Mouse (Mus musculus) heart, postnatal 25 days (tissue): ENCODE data around the gene Tomm20. TPM values are rescaled to one million over a fixed set of nuclear protein-coding genes. Genes with fewer than 3 reads are reported as not detected.
"Not testable (repeated sequence)": the region's sequence is repeated elsewhere in the genome, so short reads cannot be mapped to it uniquely, and the experiment has no call there.

Experiments used
- DNase-seq: peaks from one replicate; pipeline ENCODE4 v3.0.0; 2022; ENCODE audit warnings: low spot score
- intact Hi-C: fragments of 180-260 bp; cut with DNase I; formaldehyde crosslinking; loops from one replicate; pipeline ENCODE4 v1.15.1; 2025
- total RNA-seq, 2 experiments: library from RNA; stranded (reverse); gene quantifications; 2 replicates each; pipeline ENCODE4 v1.2.3; 2021

The Tomm20 gene
- total RNA-seq, 2 experiments from 2014 or later: 76.2 to 76.4 TPM

GRCm38 (mm10) chr8:126901612-126902011, 44.0 kb downstream of the Tomm20 start:
- intact Hi-C loops: no loop called here
- no peak for DNase-seq

GRCm38 (mm10) chr8:126901049-126901448, 44.6 kb downstream of the Tomm20 start:
- intact Hi-C loops: no loop called here
- no peak for DNase-seq

DNA sequence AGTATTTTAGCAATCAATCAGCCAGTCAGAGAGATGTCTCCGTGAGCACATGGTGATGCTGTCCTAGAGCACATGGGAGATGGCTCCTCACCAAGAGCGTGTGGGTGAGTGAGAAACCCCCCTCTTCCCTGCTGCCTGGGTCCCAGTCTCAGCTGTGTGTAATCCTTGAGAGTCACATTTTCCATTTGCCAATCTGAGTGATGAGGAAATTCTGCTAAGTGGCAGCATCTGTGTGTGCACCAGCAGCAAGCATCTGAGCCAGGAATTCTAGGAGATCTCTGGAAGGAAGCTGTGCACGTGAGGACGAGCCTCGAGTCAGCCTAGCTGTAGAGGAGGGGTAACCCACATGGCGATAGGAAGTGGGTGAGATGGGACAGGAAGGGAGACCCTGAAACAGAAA, 50.5 kb downstream of the Tomm20 start:
- peak; percentile 43 for DNase-seq

DNA sequence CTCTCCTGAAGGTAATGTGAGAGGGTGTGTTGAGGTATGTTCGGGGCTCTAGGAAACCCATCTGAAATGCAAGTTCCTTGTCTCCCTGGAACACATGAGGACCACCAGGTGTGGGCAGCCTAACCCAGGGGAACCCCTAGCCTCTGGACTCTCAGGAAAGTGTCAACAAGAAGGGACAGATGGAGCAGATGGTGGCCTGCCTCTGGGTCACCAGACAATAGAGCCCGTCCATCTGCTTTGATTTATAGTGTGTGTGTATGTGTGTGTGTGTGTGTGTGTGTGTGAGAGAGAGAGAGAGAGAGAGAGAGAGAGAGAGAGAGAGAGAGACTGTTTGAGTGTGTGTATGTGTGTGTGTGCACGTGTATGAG, 58.0 kb downstream of the Tomm20 start:
- DNase-seq: no peak
- intact Hi-C loops: no loop called here

More for the DNA sequence above, 50.5 kb downstream of the Tomm20 start:
- intact Hi-C loops: loop anchor here (5.0 kb wide), 1 partner anchor 38 kb away; no protein-coding TSS in a partner anchor

- intact Hi-C loops: loop anchor here (1.0 kb wide), 1 partner anchor 27 kb away; no protein-coding TSS in a partner anchor
- DNase-seq: peak; percentile 85
Observed at GRCm38 (mm10) chr8:126886741-126887638, 58.7 kb downstream of the Tomm20 start.

DNA sequence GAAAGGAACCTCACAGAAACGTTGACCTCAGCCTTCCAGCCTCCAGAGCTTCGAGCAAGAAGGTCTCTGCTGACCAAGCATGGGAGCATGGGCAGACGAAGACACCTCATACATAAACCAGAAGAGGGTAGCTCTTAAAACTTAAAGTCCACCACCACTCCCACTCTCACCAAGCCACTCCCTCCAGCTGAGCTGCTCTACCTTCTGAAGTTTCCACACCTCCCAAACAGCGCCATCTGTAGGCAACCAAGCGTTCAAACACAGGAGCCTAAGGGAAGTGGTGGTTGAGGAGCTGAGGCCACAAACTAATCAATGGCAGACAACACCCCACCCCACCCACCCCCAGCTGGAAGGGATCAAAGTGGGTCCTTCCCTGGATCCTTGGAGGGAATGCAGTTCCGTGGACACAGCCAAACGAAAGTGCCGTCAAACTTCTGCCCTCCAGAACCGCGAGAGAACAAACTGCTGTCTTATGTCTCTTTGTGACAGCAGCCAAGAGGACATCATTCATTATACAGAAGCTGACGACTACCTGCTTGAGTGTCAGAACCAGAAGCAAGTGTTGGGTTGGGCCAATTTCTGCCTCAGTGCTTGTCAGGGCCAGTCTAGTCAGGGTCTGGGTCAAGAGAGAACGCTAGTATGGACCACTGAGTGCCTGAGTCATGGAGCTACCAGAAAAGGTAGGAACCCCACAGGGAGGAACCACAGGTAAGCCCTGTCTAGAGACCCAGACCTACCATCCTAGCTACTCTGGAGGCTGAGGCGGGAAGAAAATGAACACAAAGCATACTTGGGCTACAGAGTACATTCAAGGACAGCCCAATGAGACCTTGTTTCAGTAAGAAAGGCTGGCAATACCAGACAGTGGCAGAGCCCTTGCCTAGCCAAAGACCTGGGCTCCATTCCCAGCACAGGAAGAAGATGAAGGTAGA, 59.8 kb downstream of the Tomm20 start:
- intact Hi-C loops: loop anchor here (1.0 kb wide), 1 partner anchor 28 kb away; no protein-coding TSS in a partner anchor
- no peak for DNase-seq

- peak; percentile 76 for DNase-seq
- intact Hi-C loops: no loop called here
Observed at GRCm38 (mm10) chr8:126884202-126884926, 61.3 kb downstream of the Tomm20 start.

DNA sequence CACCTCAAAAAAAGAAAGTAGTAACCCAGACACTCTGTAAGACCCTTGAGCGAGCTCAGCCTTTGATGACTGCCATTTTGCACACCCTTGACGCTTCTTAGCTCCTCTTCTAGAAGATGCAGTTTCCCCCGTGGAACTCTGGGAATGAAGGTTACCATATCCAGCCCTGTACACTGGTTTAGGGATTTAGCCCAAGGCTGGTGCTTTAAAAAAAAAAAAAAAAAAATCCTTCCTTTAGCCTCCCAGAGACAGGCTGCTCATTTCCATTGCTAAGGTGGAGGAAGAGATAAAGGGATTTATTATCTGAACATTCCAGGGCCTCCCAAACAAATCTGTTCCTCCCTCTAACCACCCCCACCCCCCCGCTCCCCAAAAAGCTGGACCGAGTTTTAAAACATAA, 61.9 kb downstream of the Tomm20 start:
- DNase-seq: no peak
- intact Hi-C loops: loop anchor here (2.0 kb wide), 1 partner anchor 45 kb away; no protein-coding TSS in a partner anchor

- intact Hi-C loops: loop anchor here (2.0 kb wide), 1 partner anchor 44 kb away; no protein-coding TSS in a partner anchor
Observed at GRCm38 (mm10) chr8:126882586-126882985, 63.1 kb downstream of the Tomm20 start.

GRCm38 (mm10) chr8:126881641-126882140, 64.0 kb downstream of the Tomm20 start:
- intact Hi-C loops: loop anchor here (2.0 kb wide), 1 partner anchor 43 kb away; no protein-coding TSS in a partner anchor
- no peak for DNase-seq

More at GRCm38 (mm10) chr8:126882586-126882985, 63.1 kb downstream of the Tomm20 start:
- DNase-seq: not testable (repeated sequence)

Other genes starting within 250 kb of the Tomm20 start
- gene Rbm34, start 25.2 kb upstream of the Tomm20 start, total RNA-seq: 1 to 10 TPM; 2.6 to 2.8 TPM
- gene Pard3, start 118.0 kb upstream of the Tomm20 start, total RNA-seq: 10 to 100 TPM; 30.9 to 31.6 TPM